Mouse (Mus musculus): ENCODE measurements around the gene Anapc5.

GRCm38 (mm10) chr5:122778231-122779226 is 42.6 kb downstream of the Anapc5 start:
- TF ChIP-seq CTCF (IDR thresholded peaks at IDR 0.05; ENCODE audit: extremely low read depth, insufficient read depth, insufficient read length, insufficient replicate concordance) (no peak), POLR2A (IDR thresholded peaks at IDR 0.05; ENCODE audit: low read depth, low read length) (no peak)

Measured in spleen, adult 2 months (tissue).